In genomic region chr9:121380310-121380920, GRCm38 (mm10) we compare ENCODE assay signal across 22 mouse cellular contexts.
DNase-seq lines count a peak whose midpoint lies in the region; ATAC-seq lines count a peak whose summit lies in the region.
"Had no signal": no experiment of that assay in that cellular context is flagged by ENCODE, and none has a peak within 500 bp of the region (broad histone marks: within the 10 kb centered on the region; RNA-seq: fewer than 3 reads in every experiment).

No protein-coding gene starts in this region.

- peak; percentile 54 for DNase-seq in kidney, adult 18-20 months
- no peak for DNase-seq in kidney, postnatal 10 days
- no peak for DNase-seq in intestine, embryonic 14.5 days (ENCODE audit: low spot score)
- peak; percentile 76 for DNase-seq in kidney, adult 9 months
- DNase-seq in natural killer cell, adult 2 months (ENCODE audit: low spot score in 2 of 2): peak; percentile 17 to 55
- DNase-seq in right cerebral cortex, adult 2 months (ENCODE audit: low spot score in 2 of 2): no peak
- no peak for DNase-seq in layer of hippocampus, adult 11-12 months (ENCODE audit: low spot score)
- DNase-seq: adrenal gland, postnatal 10 days; cerebellum, adult 9-11 months; heart, postnatal 10 days; left cerebral cortex, postnatal 4 days; liver; lung, postnatal 10 days; right cerebral cortex, adult 18-20 months; thymus, postnatal 36 days had no signal

- H3K36me3 ChIP-seq in intestine, embryonic 14.5 days (ENCODE audit: control insufficient read depth, insufficient read depth, low read length): no peaks in the 10 kb centered on the region
- H3K36me3 ChIP-seq: embryonic facial prominence, embryonic 15.5 days had no signal

- H3K9ac ChIP-seq in intestine, embryonic 14.5 days (ENCODE audit: low read length): no peak overlapping the region
- H3K9ac ChIP-seq: embryonic facial prominence, embryonic 15.5 days had no signal

- WGBS in intestine, embryonic 14.5 days: 75% methylated on average over 9 of the region's 11 CpGs

- H3K4me3 ChIP-seq in intestine, embryonic 14.5 days (ENCODE audit: low read depth, low read length): no peak overlapping the region
- H3K4me3 ChIP-seq: embryonic facial prominence, embryonic 15.5 days; heart, embryonic 10.5 days; left cerebral cortex, adult 2 months; megakaryocyte, embryonic 14.5 days had no signal

- peak; percentile 43 for ATAC-seq in intestine, embryonic 14.5 days (replicated peaks; ENCODE audit: low FRiP score, low TSS enrichment, low read depth)
- ATAC-seq: activated CD4-positive, CD25-positive, alpha-beta regulatory T cell, adult 4 months; forebrain, embryonic 16.5 days had no signal

- H3K27ac ChIP-seq in intestine, embryonic 14.5 days (ENCODE audit: low read depth): no peak overlapping the region
- H3K27ac ChIP-seq: embryonic facial prominence, embryonic 15.5 days; heart, embryonic 10.5 days; left cerebral cortex, adult 2 months had no signal

- no peak overlapping the region for H3K4me2 ChIP-seq in intestine, embryonic 14.5 days (ENCODE audit: low read length)
- H3K4me2 ChIP-seq: embryonic facial prominence, embryonic 15.5 days had no signal

- no peaks in the 10 kb centered on the region for H3K9me3 ChIP-seq in intestine, embryonic 14.5 days (ENCODE audit: control insufficient read depth, low read length)
- H3K9me3 ChIP-seq: embryonic facial prominence, embryonic 15.5 days; G1E; heart, embryonic 10.5 days; megakaryocyte, embryonic 14.5 days had no signal

- H3K27me3 ChIP-seq in intestine, embryonic 14.5 days (replicated peaks; ENCODE audit: control insufficient read depth, insufficient read depth, low read length): no peaks in the 10 kb centered on the region
- H3K27me3 ChIP-seq: embryonic facial prominence, embryonic 15.5 days had no signal

- H3K4me1 ChIP-seq in intestine, embryonic 14.5 days (replicated peaks; ENCODE audit: control insufficient read depth, insufficient read depth, low read length): 0 out of 2 replicates have a peak, but pooled peaks cover 2% of the 10 kb centered on the region

Comparison
In these comparisons a context has a peak if more than half of its experiments do, and no peak if none do; other contexts are left out.
1. DNase-seq: peak in kidney, adult 18-20 months (single experiment), kidney, adult 9 months (single experiment) and natural killer cell, adult 2 months (2 of 2); none in kidney, postnatal 10 days (single experiment), intestine, embryonic 14.5 days (single experiment), right cerebral cortex, adult 2 months (0 of 2) and layer of hippocampus, adult 11-12 months (single experiment).